Mouse (Mus musculus) heart, embryonic 10.5 days (tissue): ENCODE data around the gene AU040320. TPM values are rescaled to one million over a fixed set of nuclear protein-coding genes. Genes with fewer than 3 reads are reported as not detected.

ENCODE experiments used
- DNase-seq: peaks from one replicate; pipeline ENCODE4 v3.0.0-alpha.2; 2017; ENCODE audit warnings: low spot score
- H3K27ac ChIP-seq: fragments of 300-500 bp; sonication (generic); 2 replicates; pipeline ENCODE4 v1.5.1; 2016; ENCODE audit warnings: mild to moderate bottlenecking
- H3K27me3 ChIP-seq: fragments of 300-500 bp; sonication (generic); 2 replicates; pipeline ENCODE4 v1.6.1; 2016; ENCODE audit warnings: mild to moderate bottlenecking; ENCODE audit not compliant: poor library complexity, insufficient read depth, severe bottlenecking
- H3K36me3 ChIP-seq: fragments of 300-500 bp; sonication (generic); 2 replicates; pipeline ENCODE4 v1.6.1; 2016; ENCODE audit warnings: mild to moderate bottlenecking, moderate library complexity
- H3K4me1 ChIP-seq: fragments of 300-500 bp; sonication (generic); 2 replicates; pipeline ENCODE4 v1.6.1; 2016; ENCODE audit warnings: mild to moderate bottlenecking
- H3K4me3 ChIP-seq: fragments of 300-500 bp; sonication (generic); 2 replicates; pipeline ENCODE4 v1.5.1; 2016; ENCODE audit warnings: mild to moderate bottlenecking, moderate library complexity
- H3K9me3 ChIP-seq: fragments of 300-500 bp; sonication (generic); 2 replicates; pipeline ENCODE4 v1.6.1; 2016; ENCODE audit warnings: mild to moderate bottlenecking, moderate library complexity
- WGBS: fragments of 180-500 bp; shearing (Covaris S2); methylation state at CpG from one replicate; pipeline ENCODE4 v1.1.7; 2016; 5-methylcytosine and 5-hydroxymethylcytosine counted together
- polyA plus RNA-seq: library from polyadenylated mRNA; unstranded; fragments of >200 nt; fragmentation: Nextera tagmentation; extraction: Ambion mirVana; gene quantifications from 2 replicates; pipeline ENCODE4 v1.2.1, GENCODE M21; 2016

AU040320 gene
- polyA plus RNA-seq, 1 experiment from 2014 or later: 19.8 TPM

GRCm38 (mm10) chr4:126741448-126741847, 11.9 kb upstream of the AU040320 start:
- Histone ChIP-seq H3K27me3 (peaks cover 48% of the 10 kb centered on the region), H3K36me3 (peaks cover 25% of the 10 kb centered on the region), H3K27ac (no peak overlapping the region), H3K9me3 (no peaks in the 10 kb centered on the region), H3K4me3 (peak overlapping the region; percentile 31; the same call in 1 of the 2 replicates), H3K4me1 (peaks cover 20% of the 10 kb centered on the region)
- DNase-seq: peak; percentile 87
- 6% methylated on average over 12 of the region's 12 CpGs for WGBS

DNA sequence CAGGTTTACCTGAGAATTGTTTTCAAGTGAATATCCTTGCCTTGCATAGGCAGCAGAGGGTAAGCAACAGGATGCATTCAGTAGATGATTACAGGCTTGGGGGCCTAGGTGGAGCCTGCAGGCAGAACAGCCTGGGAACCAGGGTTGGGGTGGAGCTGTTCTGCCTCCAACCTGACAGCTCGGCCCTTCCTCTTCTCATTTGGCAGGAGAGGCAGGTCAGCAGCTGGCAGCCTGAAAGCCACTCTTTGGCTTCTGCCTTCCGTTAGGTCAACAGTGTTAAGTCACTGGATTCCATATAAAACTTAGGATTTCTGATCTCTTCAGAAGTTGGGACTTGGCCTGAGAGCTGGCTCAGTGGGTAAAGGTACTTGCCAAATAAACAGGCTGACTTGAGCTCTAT, 10.4 kb upstream of the AU040320 start:
- Histone ChIP-seq H3K27ac (no peak overlapping the region), H3K4me3 (no peak overlapping the region), H3K36me3 (peaks cover 38% of the 10 kb centered on the region), H3K27me3 (peaks cover 33% of the 10 kb centered on the region), H3K9me3 (no peaks in the 10 kb centered on the region), H3K4me1 (peaks cover 23% of the 10 kb centered on the region)
- 33% methylated on average over 2 of the region's 2 CpGs for WGBS
- DNase-seq: no peak

GRCm38 (mm10) chr4:126743713-126744112, 9.6 kb upstream of the AU040320 start:
- no peak for DNase-seq
- Histone ChIP-seq H3K4me3 (no peak overlapping the region), H3K36me3 (peaks cover 45% of the 10 kb centered on the region), H3K9me3 (no peaks in the 10 kb centered on the region), H3K4me1 (peaks cover 23% of the 10 kb centered on the region), H3K27ac (no peak overlapping the region), H3K27me3 (peaks cover 25% of the 10 kb centered on the region)
- WGBS: 8% methylated on average over 11 of the region's 11 CpGs

GRCm38 (mm10) chr4:126744831-126745230, 8.5 kb upstream of the AU040320 start:
- no peak for DNase-seq
- H3K9me3 ChIP-seq: no peaks in the 10 kb centered on the region
- H3K36me3 ChIP-seq: peaks cover 57% of the 10 kb centered on the region
- H3K4me3 ChIP-seq: no peak overlapping the region
- H3K4me1 ChIP-seq: peaks cover 30% of the 10 kb centered on the region
- peaks cover 17% of the 10 kb centered on the region for H3K27me3 ChIP-seq
- 82% methylated on average over 14 of the region's 14 CpGs for whole genome bisulfite sequencing
- no peak overlapping the region for H3K27ac ChIP-seq

GRCm38 (mm10) chr4:126745506-126746193, 7.7 kb upstream of the AU040320 start:
- peaks cover 65% of the 10 kb centered on the region for H3K36me3 ChIP-seq

GRCm38 (mm10) chr4:126746194-126746840, 7.0 kb upstream of the AU040320 start:
- Histone ChIP-seq H3K27me3 (peaks cover 17% of the 10 kb centered on the region), H3K27ac (no peak overlapping the region), H3K9me3 (no peaks in the 10 kb centered on the region), H3K4me3 (no peak overlapping the region), H3K36me3 (peaks cover 68% of the 10 kb centered on the region), H3K4me1 (peaks cover 45% of the 10 kb centered on the region)
- 72% methylated on average over 10 of the region's 10 CpGs for WGBS
- no peak for DNase-seq

More at GRCm38 (mm10) chr4:126745506-126746193, 7.7 kb upstream of the AU040320 start:
- Histone ChIP-seq H3K27ac (no peak overlapping the region), H3K27me3 (peaks cover 17% of the 10 kb centered on the region), H3K9me3 (no peaks in the 10 kb centered on the region), H3K4me3 (no peak overlapping the region), H3K4me1 (peaks cover 38% of the 10 kb centered on the region)
- no peak for DNase-seq
- 43% methylated on average over 13 of the region's 13 CpGs for WGBS

DNA sequence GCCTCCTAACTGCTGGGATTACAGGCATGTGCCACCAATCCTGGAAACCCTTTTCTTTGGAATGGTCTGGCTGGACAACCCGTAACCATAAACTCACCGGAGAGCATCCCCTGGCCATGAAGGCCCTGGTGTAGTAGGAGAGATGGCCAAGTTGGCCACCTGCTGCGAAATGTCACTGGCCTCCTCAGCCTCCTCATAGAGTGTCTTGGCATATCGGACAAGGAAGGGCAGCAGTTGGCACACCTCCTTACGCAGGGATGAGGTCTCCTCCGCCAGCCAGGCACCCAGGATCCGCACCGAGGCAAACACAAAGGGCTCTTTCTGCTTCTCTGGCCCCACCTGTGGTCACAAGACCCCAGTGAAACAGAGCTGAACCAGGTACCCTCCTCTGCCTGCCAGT, 5.0 kb upstream of the AU040320 start:
- no peak for DNase-seq
- H3K4me1 ChIP-seq: peaks cover 49% of the 10 kb centered on the region
- H3K27me3 ChIP-seq: peaks cover 15% of the 10 kb centered on the region
- H3K27ac ChIP-seq: no peak overlapping the region
- H3K4me3 ChIP-seq: no peak overlapping the region
- no peaks in the 10 kb centered on the region for H3K9me3 ChIP-seq
- H3K36me3 ChIP-seq: peaks cover 68% of the 10 kb centered on the region
- WGBS: 95% methylated on average over 8 of the region's 8 CpGs

GRCm38 (mm10) chr4:126749553-126749952, 3.8 kb upstream of the AU040320 start:
- Histone ChIP-seq H3K27me3 (peaks cover 6% of the 10 kb centered on the region), H3K4me3 (no peak overlapping the region), H3K9me3 (no peaks in the 10 kb centered on the region), H3K36me3 (peaks cover 61% of the 10 kb centered on the region), H3K27ac (no peak overlapping the region), H3K4me1 (peaks cover 42% of the 10 kb centered on the region)
- 87% methylated on average over 11 of the region's 11 CpGs for WGBS
- DNase-seq: no peak

GRCm38 (mm10) chr4:126750046-126750683, 3.2 kb upstream of the AU040320 start:
- DNase-seq: no peak
- H3K27ac ChIP-seq: no peak overlapping the region
- peaks cover 48% of the 10 kb centered on the region for H3K4me1 ChIP-seq
- no peak overlapping the region for H3K4me3 ChIP-seq
- H3K36me3 ChIP-seq: peaks cover 55% of the 10 kb centered on the region
- 89% methylated on average over 26 of the region's 26 CpGs for WGBS
- no peaks in the 10 kb centered on the region for H3K9me3 ChIP-seq
- no peaks in the 10 kb centered on the region for H3K27me3 ChIP-seq

GRCm38 (mm10) chr4:126750863-126751555, 2.3 kb upstream of the AU040320 start:
- no peak overlapping the region for H3K27ac ChIP-seq
- no peak for DNase-seq
- H3K27me3 ChIP-seq: no peaks in the 10 kb centered on the region
- H3K4me1 ChIP-seq: peaks cover 48% of the 10 kb centered on the region
- no peaks in the 10 kb centered on the region for H3K9me3 ChIP-seq
- WGBS: 86% methylated on average over 8 of the region's 8 CpGs
- peaks cover 48% of the 10 kb centered on the region for H3K36me3 ChIP-seq
- H3K4me3 ChIP-seq: no peak overlapping the region

DNA sequence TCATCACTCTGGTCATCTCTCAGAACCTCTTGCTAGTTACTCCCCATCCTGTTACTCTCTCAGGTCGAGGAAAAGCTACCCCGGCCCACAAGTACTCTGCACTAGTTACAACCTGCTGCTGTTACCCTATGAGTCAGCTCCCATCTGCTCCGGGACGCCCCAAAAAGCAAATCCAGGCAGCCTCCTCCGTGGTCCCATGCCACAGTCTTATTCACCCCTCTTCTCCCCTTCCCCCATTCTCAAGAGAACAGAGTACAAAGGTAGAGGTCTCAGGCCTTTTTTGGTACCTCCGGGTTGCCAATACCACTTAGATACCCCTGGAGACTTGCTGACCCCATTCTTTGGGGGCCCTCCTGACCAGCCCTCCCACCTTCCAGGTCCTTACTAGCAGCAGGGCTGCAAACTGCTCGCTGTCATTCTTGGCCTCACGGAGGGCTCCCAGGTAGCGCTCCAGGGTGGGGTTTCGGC, 1.8 kb upstream of the AU040320 start:
- DNase-seq: no peak
- no peaks in the 10 kb centered on the region for H3K9me3 ChIP-seq
- H3K36me3 ChIP-seq: peaks cover 42% of the 10 kb centered on the region
- peak overlapping the region; percentile 88 for H3K4me3 ChIP-seq
- peak overlapping the region; percentile 96; the same call in 1 of the 2 replicates for H3K27ac ChIP-seq
- H3K4me1 ChIP-seq: peaks cover 48% of the 10 kb centered on the region
- no peaks in the 10 kb centered on the region for H3K27me3 ChIP-seq
- 61% methylated on average over 10 of the region's 10 CpGs for WGBS

- peak overlapping the region; percentile 96 for H3K27ac ChIP-seq
- 9% methylated on average over 13 of the region's 13 CpGs for WGBS
- peaks cover 39% of the 10 kb centered on the region for H3K36me3 ChIP-seq
- H3K9me3 ChIP-seq: no peaks in the 10 kb centered on the region
- H3K4me3 ChIP-seq: peak overlapping the region; percentile 88
- H3K27me3 ChIP-seq: no peaks in the 10 kb centered on the region
- peaks cover 45% of the 10 kb centered on the region for H3K4me1 ChIP-seq
- DNase-seq: no peak
Observed at GRCm38 (mm10) chr4:126752024-126752607, 1.2 kb upstream of the AU040320 start.
